Mouse (Mus musculus) kidney, postnatal 4 days (tissue): ENCODE measurements around the gene Disp1.
A peak's percentile ranks its signal among the peaks of the same experiment; 100 is the strongest.

Source experiments
- DNase-seq, 2 experiments: peaks; one replicate each; pipeline ENCODE4 v3.0.0; 2021; ENCODE audit warnings: mixed read lengths in 2 of 2

Disp1 gene

GRCm38 (mm10) chr1:183160188-183160587, 61.1 kb downstream of the Disp1 start:
- no peak for DNase-seq

GRCm38 (mm10) chr1:183159183-183159582, 62.1 kb downstream of the Disp1 start:
- DNase-seq: no peak

- peak; percentile 21 to 27 for DNase-seq
These were observed 65.7 kb downstream of the Disp1 start for GRCm38 (mm10) chr1:183155600-183155999.

DNA sequence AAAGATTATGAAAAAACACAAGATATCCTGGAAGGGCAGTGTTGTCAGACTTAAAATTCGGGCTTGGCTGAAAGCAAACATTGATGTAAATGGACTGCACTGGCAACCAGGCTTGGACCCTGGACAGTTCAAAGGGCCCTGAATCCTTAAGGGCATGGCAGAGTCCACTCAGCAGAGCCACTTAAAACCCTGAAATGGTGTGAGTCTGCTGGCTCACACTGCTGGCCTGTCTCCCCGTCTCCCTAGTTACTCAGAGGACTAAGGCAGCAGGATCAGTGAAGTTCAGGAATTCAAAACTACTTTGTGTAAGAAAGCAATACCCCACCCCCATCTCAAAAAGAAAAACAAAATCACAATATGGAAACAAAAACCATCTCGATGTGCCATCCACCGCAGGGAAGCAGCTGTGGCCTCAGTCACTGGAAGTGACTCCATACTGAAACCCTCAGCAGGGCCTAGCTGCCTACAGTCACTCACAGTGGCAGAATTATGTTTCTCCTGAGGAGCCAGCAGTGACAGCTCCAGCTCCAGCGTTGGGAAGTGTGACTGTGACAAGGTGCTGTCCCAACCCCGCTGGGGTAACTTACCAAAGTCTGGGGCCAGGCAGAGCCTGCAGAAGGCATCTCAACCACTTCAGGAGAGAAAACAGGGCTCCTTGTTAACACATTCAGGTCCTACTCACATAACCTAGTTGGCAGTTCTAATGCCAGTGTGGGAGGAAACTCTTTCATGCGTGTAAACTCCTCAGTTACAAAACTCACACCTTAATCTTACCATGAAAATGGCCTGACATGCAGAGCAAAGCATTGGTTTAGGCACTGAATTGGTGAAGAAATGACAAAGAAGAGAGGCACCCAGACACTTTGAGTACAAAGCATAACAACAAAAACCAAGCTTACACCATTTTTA, 66.8 kb downstream of the Disp1 start:
- peak; percentile 25 to 27 for DNase-seq

DNA sequence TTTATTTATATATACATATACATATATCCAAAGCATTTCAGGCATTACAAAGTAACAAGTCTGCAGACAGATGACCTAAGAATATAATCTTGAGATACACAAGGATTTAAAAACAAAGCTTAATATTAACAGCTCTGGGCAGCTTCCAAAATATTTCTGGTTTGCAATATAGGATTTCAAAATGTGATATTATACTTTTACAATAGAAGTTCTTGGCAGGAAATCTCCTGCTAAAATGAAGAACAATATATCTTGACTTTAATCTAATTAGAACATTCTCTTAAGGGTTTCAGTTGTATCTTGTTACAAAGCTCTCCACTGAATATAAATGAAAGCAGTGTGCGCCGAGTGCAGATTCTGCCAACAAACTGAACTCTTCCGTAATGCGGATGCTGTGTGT, 68.0 kb downstream of the Disp1 start:
- DNase-seq: no peak

- peak in 1 of 2 experiments; percentile 20 for DNase-seq
These were observed 69.6 kb downstream of the Disp1 start for GRCm38 (mm10) chr1:183151510-183152319.

DNA sequence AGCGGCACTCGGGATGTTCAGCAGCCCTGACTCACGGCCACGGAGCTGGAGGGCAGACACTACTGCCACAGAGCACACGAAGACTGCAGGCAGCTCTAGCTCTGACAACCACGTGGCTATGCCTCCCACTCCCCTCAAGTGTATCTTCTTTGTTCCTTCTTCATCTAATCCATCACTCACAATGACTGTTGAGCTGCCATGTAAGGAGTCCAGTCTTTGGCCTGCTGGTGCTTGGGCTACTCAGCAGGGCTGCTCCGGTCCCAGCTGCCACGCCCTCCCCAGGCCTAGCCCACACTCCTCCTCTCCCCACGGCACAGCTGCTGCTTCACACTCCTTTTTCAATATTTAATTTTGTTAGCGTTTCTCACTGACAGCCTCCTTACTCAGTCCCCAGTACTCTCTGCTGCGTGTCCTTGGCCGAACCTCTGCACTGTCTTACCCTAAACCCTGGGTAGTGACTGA, 70.9 kb downstream of the Disp1 start:
- DNase-seq: peak; percentile 39 to 59

- DNase-seq: no peak
These were observed 71.7 kb downstream of the Disp1 start for GRCm38 (mm10) chr1:183149571-183150105.

DNA sequence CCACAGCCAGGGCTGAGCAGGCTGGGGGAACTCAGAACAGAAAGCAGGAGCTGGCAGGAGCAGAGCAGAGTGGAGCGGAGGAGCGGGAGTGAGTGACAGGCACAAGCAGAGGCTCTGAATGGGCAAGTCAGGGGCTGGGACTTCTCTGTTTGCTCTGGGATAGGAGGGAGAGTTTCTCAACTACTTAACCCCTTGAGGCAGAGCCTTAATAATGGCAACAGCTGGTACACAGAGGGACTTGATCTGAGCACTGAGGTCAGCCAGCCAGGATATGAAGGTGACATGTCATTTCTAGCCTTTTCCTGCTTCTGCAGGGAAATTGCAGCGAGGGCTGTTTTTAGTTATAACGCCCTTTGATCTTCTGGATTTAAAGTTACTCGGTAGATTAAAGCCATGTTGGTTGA, 73.9 kb downstream of the Disp1 start:
- peak; percentile 67 to 81 for DNase-seq

- DNase-seq: peak in 1 of 2 experiments; percentile 42
These were observed 74.5 kb downstream of the Disp1 start for GRCm38 (mm10) chr1:183146795-183147194.

GRCm38 (mm10) chr1:183146102-183146735, 75.1 kb downstream of the Disp1 start:
- DNase-seq: peak; percentile 28 to 51

GRCm38 (mm10) chr1:183144602-183145205, 76.6 kb downstream of the Disp1 start:
- DNase-seq: no peak

- DNase-seq: no peak
These were observed 78.1 kb downstream of the Disp1 start for GRCm38 (mm10) chr1:183143246-183143645.

DNA sequence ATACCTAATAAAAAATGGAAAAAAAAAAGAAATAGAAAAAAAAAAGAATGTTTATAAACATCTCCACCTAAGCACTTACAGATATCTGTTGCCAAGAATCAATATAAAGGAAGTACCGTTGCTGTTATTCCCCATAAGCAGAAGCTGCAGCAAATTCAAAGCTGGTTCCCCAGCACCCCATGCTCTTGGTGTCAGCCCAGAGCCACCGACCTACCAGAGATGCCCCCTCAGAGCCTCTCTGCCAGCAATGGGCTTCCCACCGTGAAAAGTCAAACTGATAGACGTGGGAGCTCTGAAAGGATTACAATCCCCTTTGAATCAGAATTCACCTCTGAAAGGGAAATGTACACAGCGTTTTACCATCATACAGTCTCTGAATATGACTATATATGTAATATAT, 78.8 kb downstream of the Disp1 start:
- DNase-seq: no peak

DNA sequence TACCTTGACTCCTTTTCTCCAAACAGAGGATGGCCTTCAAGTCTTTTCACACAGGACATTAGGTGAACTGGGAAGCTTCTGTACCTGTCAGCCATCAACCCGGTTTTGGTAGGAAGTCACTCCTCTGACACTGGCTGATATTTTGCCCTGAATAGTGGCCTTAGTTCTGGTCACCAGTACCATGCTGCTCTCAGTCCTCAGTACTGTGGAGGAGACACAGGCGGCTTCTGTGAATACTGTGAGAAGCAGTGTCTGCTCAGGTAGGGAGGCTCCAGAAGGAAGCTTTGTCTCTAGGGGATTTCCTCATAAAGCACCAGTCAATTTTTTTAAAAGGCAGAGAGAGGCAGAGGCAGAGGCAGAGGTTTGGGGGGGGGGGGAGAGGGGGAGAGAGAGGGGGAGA, 80.0 kb downstream of the Disp1 start:
- no peak for DNase-seq

- no peak for DNase-seq
These were observed 80.6 kb downstream of the Disp1 start for GRCm38 (mm10) chr1:183140511-183141268.

DNA sequence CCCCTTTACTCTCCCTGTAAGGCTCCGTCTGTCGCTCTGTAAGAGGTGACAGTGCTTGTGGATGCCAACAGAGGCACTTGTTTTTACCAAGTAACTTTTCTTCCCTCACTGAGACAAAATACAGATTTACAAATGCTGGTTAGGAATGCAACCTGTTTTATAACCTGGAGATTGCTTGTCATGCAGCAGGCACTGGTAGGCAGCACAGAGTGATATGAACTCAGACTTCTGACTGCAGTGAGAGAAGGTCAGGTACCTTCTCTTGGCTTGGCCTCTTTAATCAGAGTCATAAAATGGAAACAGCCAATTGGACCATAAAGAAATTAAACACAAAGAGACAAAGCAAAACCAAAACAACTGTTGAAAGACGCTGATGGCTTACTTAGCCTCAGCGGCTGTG, 83.2 kb downstream of the Disp1 start:
- DNase-seq: no peak

DNA sequence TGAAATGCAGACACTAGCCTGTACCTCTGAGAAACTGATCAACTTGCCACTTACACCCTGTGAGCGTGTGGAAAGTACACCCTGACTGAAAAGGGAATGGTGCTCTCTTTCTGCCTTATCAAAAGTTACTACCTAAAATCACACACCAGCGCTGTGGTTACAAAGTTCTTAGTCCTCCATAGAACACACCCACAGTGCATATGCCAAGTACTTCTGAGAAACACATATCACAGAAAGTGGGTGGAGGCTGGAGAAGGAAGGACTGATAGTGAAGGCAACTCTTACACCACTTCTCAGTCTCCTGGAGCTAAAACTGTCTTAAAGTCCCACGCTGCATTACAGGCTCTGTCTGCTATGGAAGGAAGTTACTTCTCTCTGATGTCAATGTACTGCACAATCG, 86.9 kb downstream of the Disp1 start:
- no peak for DNase-seq

GRCm38 (mm10) chr1:183133440-183133839, 87.9 kb downstream of the Disp1 start:
- DNase-seq: no peak

DNA sequence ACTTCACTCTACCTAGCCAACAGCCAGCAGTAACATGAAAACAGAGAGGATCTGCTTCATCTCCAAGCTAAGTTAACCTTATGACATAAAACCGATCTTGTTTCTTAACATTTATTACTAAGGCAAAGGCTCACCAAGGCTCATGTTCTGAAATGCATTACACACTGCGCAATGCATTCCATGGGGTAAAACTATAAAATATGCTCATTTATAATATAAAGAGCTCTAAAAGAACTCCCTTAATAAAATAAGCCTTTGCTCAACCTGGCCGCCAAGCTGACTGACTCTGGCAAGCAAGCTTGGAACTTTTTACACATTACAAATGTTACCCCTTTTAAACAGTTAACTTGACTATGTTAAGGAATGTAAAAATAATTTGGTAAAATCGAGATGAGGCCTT, 94.1 kb downstream of the Disp1 start:
- DNase-seq: no peak

GRCm38 (mm10) chr1:183123725-183124124, 97.6 kb downstream of the Disp1 start:
- no peak for DNase-seq
